Mouse (Mus musculus): Measurements from ENCODE around the gene Lemd1. TPM values are rescaled to one million over a fixed set of nuclear protein-coding genes. Genes with fewer than 3 reads are reported as not detected.
"Not testable (repeated sequence)": the region's sequence is repeated elsewhere in the genome, so short reads cannot be mapped to it uniquely, and the experiment has no call there.

The Lemd1 gene
- polyA plus RNA-seq, 1 experiment from 2014 or later: 1.8 TPM

- 63% methylated on average over 2 of the region's 2 CpGs for WGBS
Observed at GRCm38 (mm10) chr1:132267959-132268358, 76.7 kb downstream of the Lemd1 start.

GRCm38 (mm10) chr1:132268418-132269060 lies 77.3 kb downstream of the Lemd1 start:
- 68% methylated on average over 7 of the region's 7 CpGs for WGBS
- ATAC-seq (ENCODE audit: low read depth): no peak
- H3K27me3 ChIP-seq (ENCODE audit: control insufficient read depth, insufficient read depth, low read depth, low read length): no peaks in the 10 kb centered on the region

More at GRCm38 (mm10) chr1:132267959-132268358, 76.7 kb downstream of the Lemd1 start:
- Histone ChIP-seq H3K27me3 (ENCODE audit: control insufficient read depth, insufficient read depth, low read depth, low read length) (no peaks in the 10 kb centered on the region), H3K4me3 (ENCODE audit: low read length) (no peak overlapping the region), H3K36me3 (ENCODE audit: control insufficient read depth, insufficient read depth, low read length) (no peaks in the 10 kb centered on the region), H3K9ac (ENCODE audit: low read length) (no peak overlapping the region), H3K27ac (ENCODE audit: low read length) (no peak overlapping the region), H3K4me1 (replicated peaks; ENCODE audit: control insufficient read depth, insufficient read depth, low read length) (0 out of 2 replicates have a peak, but pooled peaks cover 2% of the 10 kb centered on the region), H3K9me3 (ENCODE audit: control insufficient read depth, low read length) (no peaks in the 10 kb centered on the region), H3K4me2 (ENCODE audit: low read depth, low read length) (no peak overlapping the region)
- ATAC-seq (ENCODE audit: low read depth): no peak

GRCm38 (mm10) chr1:132271237-132271636 lies 80.0 kb downstream of the Lemd1 start:
- Histone ChIP-seq H3K4me2 (ENCODE audit: low read depth, low read length) (no peak overlapping the region), H3K4me3 (ENCODE audit: low read length) (no peak overlapping the region), H3K9ac (ENCODE audit: low read length) (no peak overlapping the region), H3K9me3 (ENCODE audit: control insufficient read depth, low read length) (no peaks in the 10 kb centered on the region), H3K36me3 (ENCODE audit: control insufficient read depth, insufficient read depth, low read length) (no peaks in the 10 kb centered on the region), H3K27ac (ENCODE audit: low read length) (no peak overlapping the region), H3K27me3 (ENCODE audit: control insufficient read depth, insufficient read depth, low read depth, low read length) (no peaks in the 10 kb centered on the region), H3K4me1 (replicated peaks; ENCODE audit: control insufficient read depth, insufficient read depth, low read length) (0 out of 2 replicates have a peak, but pooled peaks cover 2% of the 10 kb centered on the region)
- ATAC-seq (ENCODE audit: low read depth): no peak
- WGBS: 71% methylated on average over 3 of the region's 3 CpGs

More at GRCm38 (mm10) chr1:132268418-132269060, 77.3 kb downstream of the Lemd1 start:
- Histone ChIP-seq H3K36me3 (ENCODE audit: control insufficient read depth, insufficient read depth, low read length) (no peaks in the 10 kb centered on the region), H3K9ac (ENCODE audit: low read length) (no peak overlapping the region), H3K27ac (ENCODE audit: low read length) (no peak overlapping the region), H3K9me3 (ENCODE audit: control insufficient read depth, low read length) (no peaks in the 10 kb centered on the region), H3K4me3 (ENCODE audit: low read length) (no peak overlapping the region), H3K4me1 (replicated peaks; ENCODE audit: control insufficient read depth, insufficient read depth, low read length) (0 out of 2 replicates have a peak, but pooled peaks cover 2% of the 10 kb centered on the region), H3K4me2 (ENCODE audit: low read depth, low read length) (no peak overlapping the region)

GRCm38 (mm10) chr1:132276694-132277093 lies 85.5 kb downstream of the Lemd1 start:
- WGBS: 47% methylated on average over 3 of the region's 3 CpGs
- no peaks in the 10 kb centered on the region for H3K4me1 ChIP-seq (replicated peaks; ENCODE audit: control insufficient read depth, insufficient read depth, low read length)
- no peak for ATAC-seq (ENCODE audit: low read depth)
- no peaks in the 10 kb centered on the region for H3K9me3 ChIP-seq (ENCODE audit: control insufficient read depth, low read length)
- no peak overlapping the region for H3K4me3 ChIP-seq (ENCODE audit: low read length)
- no peak overlapping the region for H3K4me2 ChIP-seq (ENCODE audit: low read depth, low read length)
- H3K9ac ChIP-seq (ENCODE audit: low read length): no peak overlapping the region
- no peaks in the 10 kb centered on the region for H3K27me3 ChIP-seq (ENCODE audit: control insufficient read depth, insufficient read depth, low read depth, low read length)
- H3K27ac ChIP-seq (ENCODE audit: low read length): no peak overlapping the region
- H3K36me3 ChIP-seq (ENCODE audit: control insufficient read depth, insufficient read depth, low read length): no peaks in the 10 kb centered on the region

- Histone ChIP-seq H3K9me3 (ENCODE audit: control insufficient read depth, low read length) (no peaks in the 10 kb centered on the region), H3K27me3 (ENCODE audit: control insufficient read depth, insufficient read depth, low read depth, low read length) (no peaks in the 10 kb centered on the region), H3K27ac (ENCODE audit: low read length) (no peak overlapping the region), H3K4me3 (ENCODE audit: low read length) (no peak overlapping the region), H3K4me2 (ENCODE audit: low read depth, low read length) (no peak overlapping the region), H3K36me3 (ENCODE audit: control insufficient read depth, insufficient read depth, low read length) (no peaks in the 10 kb centered on the region), H3K4me1 (replicated peaks; ENCODE audit: control insufficient read depth, insufficient read depth, low read length) (no peaks in the 10 kb centered on the region), H3K9ac (ENCODE audit: low read length) (no peak overlapping the region)
- WGBS: 47% methylated on average over 6 of the region's 6 CpGs
- ATAC-seq (ENCODE audit: low read depth): no peak
Observed at GRCm38 (mm10) chr1:132277124-132277523, 85.9 kb downstream of the Lemd1 start.

GRCm38 (mm10) chr1:132280636-132281035 lies 89.4 kb downstream of the Lemd1 start:
- H3K4me3 ChIP-seq (ENCODE audit: low read length); H3K27ac ChIP-seq (ENCODE audit: low read length); H3K9me3 ChIP-seq (ENCODE audit: control insufficient read depth, low read length); H3K4me2 ChIP-seq (ENCODE audit: low read depth, low read length); H3K27me3 ChIP-seq (ENCODE audit: control insufficient read depth, insufficient read depth, low read depth, low read length); ATAC-seq (ENCODE audit: low read depth); H3K9ac ChIP-seq (ENCODE audit: low read length); H3K4me1 ChIP-seq (replicated peaks; ENCODE audit: control insufficient read depth, insufficient read depth, low read length); H3K36me3 ChIP-seq (ENCODE audit: control insufficient read depth, insufficient read depth, low read length): not testable (repeated sequence)
- 64% methylated on average over 6 of the region's 6 CpGs for WGBS

- Histone ChIP-seq H3K9me3 (ENCODE audit: control insufficient read depth, low read length) (no peaks in the 10 kb centered on the region), H3K27ac (ENCODE audit: low read length) (no peak overlapping the region), H3K27me3 (ENCODE audit: control insufficient read depth, insufficient read depth, low read depth, low read length) (no peaks in the 10 kb centered on the region), H3K4me1 (replicated peaks; ENCODE audit: control insufficient read depth, insufficient read depth, low read length) (no peaks in the 10 kb centered on the region), H3K36me3 (ENCODE audit: control insufficient read depth, insufficient read depth, low read length) (no peaks in the 10 kb centered on the region), H3K4me2 (ENCODE audit: low read depth, low read length) (no peak overlapping the region), H3K4me3 (ENCODE audit: low read length) (no peak overlapping the region), H3K9ac (ENCODE audit: low read length) (no peak overlapping the region)
- WGBS: 40% methylated on average over 8 of the region's 8 CpGs
- no peak for ATAC-seq (ENCODE audit: low read depth)
Observed at GRCm38 (mm10) chr1:132281523-132282176, 90.4 kb downstream of the Lemd1 start.

- H3K4me1 ChIP-seq (replicated peaks; ENCODE audit: control insufficient read depth, insufficient read depth, low read length): no peaks in the 10 kb centered on the region
- no peak overlapping the region for H3K9ac ChIP-seq (ENCODE audit: low read length)
- H3K36me3 ChIP-seq (ENCODE audit: control insufficient read depth, insufficient read depth, low read length): no peaks in the 10 kb centered on the region
- ATAC-seq (ENCODE audit: low read depth): no peak
- no peaks in the 10 kb centered on the region for H3K27me3 ChIP-seq (ENCODE audit: control insufficient read depth, insufficient read depth, low read depth, low read length)
- no peaks in the 10 kb centered on the region for H3K9me3 ChIP-seq (ENCODE audit: control insufficient read depth, low read length)
- H3K4me2 ChIP-seq (ENCODE audit: low read depth, low read length): no peak overlapping the region
- H3K4me3 ChIP-seq (ENCODE audit: low read length): no peak overlapping the region
- H3K27ac ChIP-seq (ENCODE audit: low read length): no peak overlapping the region
- WGBS: 81% methylated on average over 2 of the region's 2 CpGs
Observed at GRCm38 (mm10) chr1:132282177-132282536, 90.9 kb downstream of the Lemd1 start.

GRCm38 (mm10) chr1:132283018-132283417 lies 91.8 kb downstream of the Lemd1 start:
- no peaks in the 10 kb centered on the region for H3K36me3 ChIP-seq (ENCODE audit: control insufficient read depth, insufficient read depth, low read length)
- H3K9me3 ChIP-seq (ENCODE audit: control insufficient read depth, low read length): no peaks in the 10 kb centered on the region
- H3K9ac ChIP-seq (ENCODE audit: low read length): no peak overlapping the region
- no peaks in the 10 kb centered on the region for H3K4me1 ChIP-seq (replicated peaks; ENCODE audit: control insufficient read depth, insufficient read depth, low read length)
- no peaks in the 10 kb centered on the region for H3K27me3 ChIP-seq (ENCODE audit: control insufficient read depth, insufficient read depth, low read depth, low read length)
- H3K4me3 ChIP-seq (ENCODE audit: low read length): no peak overlapping the region
- ATAC-seq (ENCODE audit: low read depth): no peak
- 75% methylated on average over 13 of the region's 13 CpGs for WGBS
- H3K27ac ChIP-seq (ENCODE audit: low read length): no peak overlapping the region
- H3K4me2 ChIP-seq (ENCODE audit: low read depth, low read length): no peak overlapping the region
